18 mouse cellular contexts compared by ENCODE assay signal in the genomic region with DNA sequence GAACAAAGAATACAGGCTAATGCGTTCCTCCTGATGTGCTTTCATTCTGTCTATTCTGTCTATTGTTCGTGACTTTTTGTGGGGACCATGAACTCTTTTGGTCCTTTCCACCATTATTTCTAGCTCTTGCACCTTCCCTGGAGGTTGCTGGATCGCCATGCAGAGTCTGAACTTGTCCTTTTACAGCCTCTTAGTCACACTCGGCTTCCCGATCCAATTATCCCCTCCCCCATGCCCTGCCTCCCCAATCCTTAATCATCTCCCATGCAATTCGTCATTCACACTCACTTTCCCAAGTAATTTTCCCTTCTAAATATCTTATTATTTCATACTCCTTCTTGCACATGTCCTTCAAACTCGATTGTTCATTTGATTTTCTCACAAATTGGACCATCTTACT. TPM values are rescaled to one million over a fixed set of nuclear protein-coding genes. Genes with fewer than 3 reads are reported as not detected.
A peak's percentile ranks its signal among the peaks of the same experiment; 100 is the strongest.
DNase-seq lines count a peak whose midpoint lies in the region; ATAC-seq lines count a peak whose summit lies in the region.
"Had no signal": no experiment of that assay in that cellular context is flagged by ENCODE, and none has a peak within 500 bp of the region (broad histone marks: within the 10 kb centered on the region; RNA-seq: fewer than 3 reads in every experiment).

No protein-coding gene starts in this region.

- no peaks in the 10 kb centered on the region for H3K9me3 ChIP-seq in hindbrain, embryonic 14.5 days (ENCODE audit: control insufficient read depth, low read length)
- H3K9me3 ChIP-seq in neural tube, embryonic 12.5 days, result no peaks in the 10 kb centered on the region
- H3K9me3 ChIP-seq: liver, embryonic 12.5 days had no signal

- H3K4me1 ChIP-seq in hindbrain, embryonic 14.5 days (replicated peaks; ENCODE audit: control insufficient read depth, insufficient read depth, low read length), result peaks cover 6% of the 10 kb centered on the region
- H3K4me1 ChIP-seq in neural tube, embryonic 12.5 days, result peaks cover 10% of the 10 kb centered on the region
- H3K4me1 ChIP-seq: liver, embryonic 12.5 days had no signal

- no peaks in the 10 kb centered on the region for H3K27me3 ChIP-seq in hindbrain, embryonic 14.5 days (ENCODE audit: control insufficient read depth, insufficient read depth, low read length)
- no peaks in the 10 kb centered on the region for H3K27me3 ChIP-seq in neural tube, embryonic 12.5 days (replicated peaks)
- H3K27me3 ChIP-seq: liver, embryonic 12.5 days had no signal

- ATAC-seq in hindbrain, embryonic 14.5 days (ENCODE audit: low FRiP score), result no peak
- peak; percentile 81; the same call in 1 of the 2 replicates for ATAC-seq in neural tube, embryonic 12.5 days (ENCODE audit: low FRiP score, low read depth)
- no peak for ATAC-seq in cerebellum, adult (ENCODE audit: insufficient number of reproducible peaks, low FRiP score, low TSS enrichment)
- ATAC-seq: inflammation-experienced regulatory T-cells, adult 6 months; liver, embryonic 12.5 days; Patski had no signal

- no peak overlapping the region; the same call in 1 of the 2 replicates for H3K9ac ChIP-seq in hindbrain, embryonic 14.5 days
- H3K9ac ChIP-seq in neural tube, embryonic 12.5 days, result no peak overlapping the region
- H3K9ac ChIP-seq: liver, embryonic 12.5 days had no signal

- 18% methylated on average over 7 of the region's 7 CpGs for WGBS in hindbrain, embryonic 14.5 days
- 12% methylated on average over 7 of the region's 7 CpGs for WGBS in neural tube, embryonic 12.5 days

- DNase-seq in adrenal gland, adult 8-10 months, result peak; percentile 4
- DNase-seq in adrenal gland, postnatal 4 days (ENCODE audit: low spot score in 2 of 2), result no peak
- DNase-seq in adrenal gland, postnatal 36 days, result peak; percentile 7 to 34
- no peak for DNase-seq in hindbrain, embryonic 14.5 days (ENCODE audit: low spot score)
- DNase-seq in heart, postnatal 14 days, result no peak
- no peak for DNase-seq in kidney, adult 11 months
- DNase-seq: cerebellum, adult 18-20 months; kidney, postnatal 25 days; lung, postnatal 10 days had no signal

- H3K4me3 ChIP-seq in hindbrain, embryonic 14.5 days (replicated peaks; ENCODE audit: low read length), result 0 out of 2 replicates have a peak overlapping the region, but pooled peaks have one; percentile 8
- H3K4me3 ChIP-seq in neural tube, embryonic 12.5 days, result no peak overlapping the region
- H3K4me3 ChIP-seq: liver, embryonic 12.5 days had no signal

- peak overlapping the region; percentile 36 for H3K4me2 ChIP-seq in hindbrain, embryonic 14.5 days (replicated peaks)
- H3K4me2 ChIP-seq in neural tube, embryonic 12.5 days (replicated peaks), result peak overlapping the region; percentile 42
- H3K4me2 ChIP-seq: liver, embryonic 12.5 days had no signal

- intact Hi-C loops in heart, postnatal 14 days (cut with DNase I), result no loop called here

- H3K27ac ChIP-seq in hindbrain, embryonic 14.5 days, result no peak overlapping the region; the same call in 1 of the 2 replicates
- H3K27ac ChIP-seq in neural tube, embryonic 12.5 days, result no peak overlapping the region
- H3K27ac ChIP-seq: liver, embryonic 12.5 days had no signal

- H3K36me3 ChIP-seq in hindbrain, embryonic 14.5 days (replicated peaks; ENCODE audit: control insufficient read depth, insufficient read depth), result no peaks in the 10 kb centered on the region
- no peaks in the 10 kb centered on the region for H3K36me3 ChIP-seq in neural tube, embryonic 12.5 days
- H3K36me3 ChIP-seq: liver, embryonic 12.5 days had no signal

RNA-seq across cellular contexts. Expression of gene Dlx6, which starts 44.0 kb away (rescaled TPM):
- under 1 TPM in 1 of 4 experiments, not detected in 3; 0.67 TPM for total RNA-seq in adrenal gland, adult 8-10 months (2022)
- total RNA-seq in adrenal gland, postnatal 4 days (2021), result under 1 TPM in 1 of 2 experiments, not detected in 1; 0.42 TPM
- total RNA-seq in adrenal gland, postnatal 36 days (2021), result not detected
- not detected in 2 replicates for polyA plus RNA-seq in hindbrain, embryonic 14.5 days (2014; fragmentation: Nextera tagmentation; extraction: Ambion mirVana)
- not detected in 2 replicates for polyA plus RNA-seq in neural tube, embryonic 12.5 days (2016; fragmentation: Nextera tagmentation; extraction: Ambion mirVana)
- not detected for total RNA-seq in heart, postnatal 14 days (2021)
- total RNA-seq: common myeloid progenitor, adult 5-6 weeks had no signal
- polyA plus RNA-seq: gonadal fat pad, adult 2 months; heart, embryonic 14.5 days; inflammation-experienced regulatory T-cells, adult 6 months; liver, embryonic 12.5 days; thymus, postnatal 0 days had no signal

Comparison
In these comparisons a context has a peak if more than half of its experiments do, and no peak if none do; other contexts are left out.
1. DNase-seq: peak in adrenal gland, adult 8-10 months (single experiment) and adrenal gland, postnatal 36 days (2 of 2); none in adrenal gland, postnatal 4 days (0 of 2), hindbrain, embryonic 14.5 days (single experiment), heart, postnatal 14 days (0 of 2) and kidney, adult 11 months (single experiment).